Mouse (Mus musculus) mammary gland, adult 2 months (tissue): ENCODE measurements around the gene Pik3c2b. TPM values are rescaled to one million over a fixed set of nuclear protein-coding genes. Genes with fewer than 3 reads are reported as not detected.

Experiments
- polyA plus RNA-seq: library from polyadenylated mRNA; depleted of rRNA; stranded (reverse); fragments of >200 nt; gene quantifications from 2 replicates; pipeline ENCODE4 v1.2.3, GENCODE M21; 2012; ENCODE audit warnings: low replicate concordance; rRNA removed

Pik3c2b gene
- polyA plus RNA-seq: 13.3 and 15.9 TPM in 2 replicates

DNA sequence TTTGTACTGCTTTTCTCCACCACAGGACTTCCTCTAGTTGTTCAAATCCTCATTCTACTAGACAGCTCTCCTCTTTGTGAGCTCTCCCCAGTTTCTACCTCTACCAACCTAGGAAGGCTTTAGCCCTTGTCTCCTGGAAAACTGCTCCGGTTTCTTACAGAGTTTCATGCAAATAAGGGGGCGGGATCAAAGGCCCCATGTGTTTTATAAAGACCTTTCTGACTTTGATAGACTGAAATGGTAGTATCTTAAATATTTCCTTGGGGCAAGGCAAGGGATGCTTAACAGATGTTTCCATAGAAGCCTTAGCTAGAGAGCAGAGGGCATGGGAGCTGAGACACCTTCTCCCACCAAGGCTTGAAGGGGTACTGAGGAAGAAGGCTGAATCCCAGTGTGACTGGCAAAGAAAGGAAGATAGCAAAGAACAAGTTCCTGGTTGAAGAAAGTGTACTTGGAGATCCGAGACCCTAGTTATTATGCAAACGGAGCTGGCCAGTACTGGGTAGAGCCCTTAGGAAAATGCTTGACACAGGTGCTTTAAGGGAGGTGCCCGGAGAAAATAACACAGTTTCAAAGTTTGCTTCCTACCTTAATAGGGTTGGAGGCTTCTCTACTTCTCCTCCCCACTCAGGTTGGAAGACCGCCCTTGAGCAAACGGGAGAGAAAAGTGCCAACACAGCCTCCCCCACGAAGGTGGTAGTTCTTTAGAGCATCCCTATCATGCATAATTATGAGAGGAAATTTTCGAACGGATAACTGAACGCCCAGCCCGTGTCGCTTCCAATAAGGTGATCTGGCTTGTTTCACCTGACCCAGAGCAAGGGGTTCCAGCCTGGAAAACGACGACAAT lies at the start of gene Pik3c2b:
TSS of gene Pik3c2b (plus strand) at position 657 of the 850 bp plus-strand sequence.

DNA sequence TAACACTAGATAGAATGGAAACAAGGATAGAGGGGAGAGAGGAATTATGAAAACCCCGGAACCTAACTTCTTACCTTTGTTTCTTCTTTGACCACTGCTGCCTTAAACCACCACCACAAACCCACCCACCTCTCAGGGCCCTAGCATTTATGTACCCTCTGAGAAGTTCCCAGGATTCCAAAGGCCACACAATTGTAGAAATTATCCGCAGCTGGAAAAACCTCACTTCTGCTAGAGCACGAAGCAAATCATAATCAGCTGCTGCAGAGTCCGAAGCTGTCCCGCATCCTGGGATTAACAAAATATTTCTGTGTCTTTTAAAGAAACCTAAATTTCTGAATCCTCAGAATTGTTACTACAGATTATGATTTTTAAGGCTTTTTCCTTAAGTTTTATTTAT lies 15.0 kb upstream of the Pik3c2b start, which contains the start of gene Mdm4:
TSS of gene Mdm4 (minus strand) at position 101 of the 400 bp plus-strand sequence.

DNA sequence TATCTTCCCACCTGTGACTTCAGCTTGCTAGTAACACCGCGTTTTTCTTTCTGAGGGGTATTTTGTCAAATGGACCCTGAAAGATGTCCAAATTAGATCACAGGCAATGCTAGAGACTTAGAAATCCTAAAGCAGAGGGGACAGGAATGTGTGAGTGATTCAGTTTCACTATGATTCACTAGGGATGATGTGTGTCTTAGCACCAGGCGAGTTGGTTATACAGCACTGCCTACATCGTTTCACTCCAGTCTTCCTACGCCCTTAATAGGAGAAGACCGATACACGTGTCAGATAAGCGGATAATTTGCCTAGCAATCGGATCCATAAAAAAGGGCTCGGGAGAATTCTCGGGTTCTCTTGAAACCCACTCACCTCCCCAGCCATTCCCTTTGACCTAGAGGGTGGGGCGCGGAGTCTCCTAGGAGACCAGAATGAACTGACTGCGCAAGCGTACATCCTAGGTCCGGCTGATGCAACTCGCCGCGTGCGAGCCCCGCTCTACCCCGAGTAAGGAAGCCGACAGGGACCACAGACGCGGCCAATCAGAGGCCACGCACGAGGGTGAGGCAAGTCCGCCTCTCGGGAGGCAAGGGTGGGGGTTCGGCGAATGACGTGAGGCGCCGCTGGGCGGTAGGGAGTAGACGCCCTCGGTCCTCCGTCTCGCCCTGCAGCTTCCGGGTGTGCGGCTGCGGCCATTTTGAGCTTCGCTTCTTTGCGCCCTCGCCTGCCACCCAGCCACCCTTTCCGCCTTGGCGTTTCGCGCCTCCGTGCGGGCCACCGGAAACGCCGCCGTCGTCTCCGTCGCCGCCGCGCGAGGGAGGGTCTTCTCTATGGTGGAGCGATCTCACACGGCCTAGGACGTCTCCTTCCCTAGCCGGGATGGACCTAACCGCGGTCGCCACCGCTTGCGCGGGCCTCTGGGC lies 85.4 kb downstream of the Pik3c2b start, which contains the start of gene Ppp1r15b:
TSS of gene Ppp1r15b (plus strand) at position 506 of the 923 bp plus-strand sequence.

Other genes starting within 250 kb of the Pik3c2b start
- 7.6 and 12.4 TPM in 2 replicates for gene Lrrn2, start 165.4 kb upstream of the Pik3c2b start, polyA plus RNA-seq
- 35.8 and 73.9 TPM in 2 replicates for gene Mdm4, start 15.1 kb upstream of the Pik3c2b start, polyA plus RNA-seq
- 27.5 and 44.2 TPM in 2 replicates for gene Ppp1r15b, start 85.5 kb downstream of the Pik3c2b start, polyA plus RNA-seq
- 31.0 and 47.6 TPM in 2 replicates for gene Plekha6, start 118.5 kb downstream of the Pik3c2b start, polyA plus RNA-seq